Mouse (Mus musculus) CH12.LX (cell line): ENCODE measurements around the gene Epb41l3.

Experiments used
- CHD2 ChIP-seq: IDR thresholded peaks from 2 replicates; pipeline ENCODE4 v1.6.1; 2011; ENCODE audit warnings: low read length, improper control_type of control experiment
- CTCF ChIP-seq, 2 experiments: IDR thresholded peaks in 1 of 2; conservative IDR thresholded peaks in 1 of 2; 2 replicates each; pipeline ENCODE4 v1.5.1; 2011 to 2012; ENCODE audit warnings: low read depth in 2 of 2, low read length in 2 of 2, improper control_type of control experiment in 1 of 2, inconsistent platforms in 1 of 2, mild to moderate bottlenecking in 1 of 2, moderate library complexity in 1 of 2
- E2F4 ChIP-seq: IDR thresholded peaks from 2 replicates; pipeline ENCODE4 v1.6.1; 2011; ENCODE audit warnings: low read depth, low read length, improper control_type of control experiment; ENCODE audit not compliant: insufficient replicate concordance
- JUND ChIP-seq: conservative IDR thresholded peaks from 2 replicates; pipeline ENCODE4 v1.6.1; 2011; ENCODE audit warnings: low read depth, low read length, improper control_type of control experiment
- KAT2A ChIP-seq: IDR thresholded peaks from 2 replicates; pipeline ENCODE4 v1.6.1; 2012; ENCODE audit warnings: low read length, improper control_type of control experiment, inconsistent platforms; ENCODE audit not compliant: insufficient replicate concordance
- MAFK ChIP-seq: IDR thresholded peaks from 2 replicates; pipeline ENCODE4 v1.6.1; 2011; ENCODE audit warnings: low read length, improper control_type of control experiment; ENCODE audit not compliant: insufficient replicate concordance
- MAX ChIP-seq: IDR thresholded peaks from 2 replicates; pipeline ENCODE4 v1.6.1; 2011; ENCODE audit warnings: low read length, improper control_type of control experiment
- MEF2A ChIP-seq: IDR thresholded peaks from 2 replicates; pipeline ENCODE4 v1.6.1; 2014; ENCODE audit warnings: low read depth, mild to moderate bottlenecking, inconsistent platforms, low read length, improper control_type of control experiment, borderline replicate concordance
- POLR2A ChIP-seq: IDR thresholded peaks from 2 replicates; pipeline ENCODE4 v1.6.1; 2011; ENCODE audit warnings: low read depth, mild to moderate bottlenecking, improper control_type of control experiment, low read length
- RCOR1 ChIP-seq: conservative IDR thresholded peaks from 2 replicates; pipeline ENCODE4 v1.6.1; 2012; ENCODE audit warnings: low read depth, mild to moderate bottlenecking, inconsistent platforms, low read length, improper control_type of control experiment
- TBP ChIP-seq: conservative IDR thresholded peaks from 2 replicates; pipeline ENCODE4 v1.6.1; 2011; ENCODE audit warnings: low read depth, low read length, improper control_type of control experiment

GRCm38 (mm10) chr17:69041516-69041915, 34.0 kb upstream of the Epb41l3 start:
- no peak for TF ChIP-seq MAFK
- no peak for TF ChIP-seq CTCF (conservative IDR thresholded peaks at IDR 0.05 in 1 of 2, IDR thresholded peaks at IDR 0.05 in 1 of 2; ENCODE audit: low read depth in 2 of 2, low read length in 2 of 2)
- TF ChIP-seq JUND: no peak
- no peak for TF ChIP-seq POLR2A
- TF ChIP-seq TBP: no peak
- TF ChIP-seq MAX: no peak
- TF ChIP-seq CHD2: no peak
- TF ChIP-seq E2F4: no peak
- TF ChIP-seq MEF2A: no peak
- no peak for TF ChIP-seq KAT2A
- TF ChIP-seq RCOR1: no peak
